Mouse (Mus musculus): Measurements from ENCODE around the gene Dcp1b. TPM values are rescaled to one million over a fixed set of nuclear protein-coding genes. Genes with fewer than 3 reads are reported as not detected.
A peak's percentile ranks its signal among the peaks of the same experiment; 100 is the strongest.

The Dcp1b gene
- polyA plus RNA-seq (2012; rRNA removed), result 19.6 TPM in 2 replicates

- no peak for TF ChIP-seq CTCF (IDR thresholded peaks at IDR 0.05; ENCODE audit: insufficient read depth, low read length)
- peak; percentile 72; the same call in 1 of the 2 replicates for TF ChIP-seq POLR2A (IDR thresholded peaks at IDR 0.05; ENCODE audit: borderline replicate concordance, extremely low read depth, low read depth, low read length)
- Histone ChIP-seq H3K4me1 (ENCODE audit: control insufficient read depth, insufficient read depth, low read length) (peaks cover 2% of the 10 kb centered on the region; the same call in 1 of the 2 replicates), H3K4me3 (replicated peaks; ENCODE audit: extremely low read depth, low read depth, low read length) (peak within 1 kb of the TSS; percentile 100)
- DNase-seq, result peak; percentile 85
- WGBS, result under 1% methylated on average over 65 of the region's 65 CpGs
Measured at GRCm38 (mm10) chr6:119175078-119175853, at the start of gene Dcp1b. Gene Dcp1b, plus strand, starts transcription at chr6:119175253.

GRCm38 (mm10) chr6:119126991-119127390 lies 48.1 kb upstream of the Dcp1b start:
- no peak overlapping the region for H3K4me3 ChIP-seq (replicated peaks; ENCODE audit: extremely low read depth, low read depth, low read length)

GRCm38 (mm10) chr6:119128076-119128475 lies 47.0 kb upstream of the Dcp1b start:
- TF ChIP-seq CTCF (IDR thresholded peaks at IDR 0.05; ENCODE audit: insufficient read depth, low read length), result no peak
- DNase-seq, result no peak
- no peak overlapping the region for H3K4me3 ChIP-seq (replicated peaks; ENCODE audit: extremely low read depth, low read depth, low read length)
- H3K4me1 ChIP-seq (ENCODE audit: control insufficient read depth, insufficient read depth, low read length), result no peaks in the 10 kb centered on the region
- WGBS, result 76% methylated on average over 1 of the region's 1 CpGs

More at GRCm38 (mm10) chr6:119126991-119127390, 48.1 kb upstream of the Dcp1b start:
- TF ChIP-seq POLR2A (IDR thresholded peaks at IDR 0.05; ENCODE audit: borderline replicate concordance, extremely low read depth, low read depth, low read length), result no peak
- no peak for TF ChIP-seq CTCF (IDR thresholded peaks at IDR 0.05; ENCODE audit: insufficient read depth, low read length)
- 80% methylated on average over 3 of the region's 3 CpGs for WGBS
- DNase-seq, result no peak
- H3K4me1 ChIP-seq (ENCODE audit: control insufficient read depth, insufficient read depth, low read length), result no peaks in the 10 kb centered on the region

GRCm38 (mm10) chr6:119128521-119128920 lies 46.5 kb upstream of the Dcp1b start:
- 88% methylated on average over 8 of the region's 8 CpGs for WGBS
- Histone ChIP-seq H3K4me3 (replicated peaks; ENCODE audit: extremely low read depth, low read depth, low read length) (no peak overlapping the region), H3K4me1 (ENCODE audit: control insufficient read depth, insufficient read depth, low read length) (no peaks in the 10 kb centered on the region)
- TF ChIP-seq CTCF (IDR thresholded peaks at IDR 0.05; ENCODE audit: insufficient read depth, low read length) (no peak), POLR2A (IDR thresholded peaks at IDR 0.05; ENCODE audit: borderline replicate concordance, extremely low read depth, low read depth, low read length) (no peak)
- DNase-seq, result no peak

- TF ChIP-seq CTCF (IDR thresholded peaks at IDR 0.05; ENCODE audit: insufficient read depth, low read length) (peak; percentile 77), POLR2A (IDR thresholded peaks at IDR 0.05; ENCODE audit: borderline replicate concordance, extremely low read depth, low read depth, low read length) (no peak)
- Histone ChIP-seq H3K4me1 (ENCODE audit: control insufficient read depth, insufficient read depth, low read length) (no peaks in the 10 kb centered on the region), H3K4me3 (replicated peaks; ENCODE audit: extremely low read depth, low read depth, low read length) (no peak overlapping the region)
- peak; percentile 56 for DNase-seq
- 76% methylated on average over 5 of the region's 5 CpGs for WGBS
Measured at GRCm38 (mm10) chr6:119129664-119130063, 45.4 kb upstream of the Dcp1b start.

GRCm38 (mm10) chr6:119132111-119132735 lies 42.8 kb upstream of the Dcp1b start:
- TF ChIP-seq CTCF (IDR thresholded peaks at IDR 0.05; ENCODE audit: insufficient read depth, low read length), result no peak
- no peak for TF ChIP-seq POLR2A (IDR thresholded peaks at IDR 0.05; ENCODE audit: borderline replicate concordance, extremely low read depth, low read depth, low read length)
- no peak for DNase-seq
- Histone ChIP-seq H3K4me1 (ENCODE audit: control insufficient read depth, insufficient read depth, low read length) (no peaks in the 10 kb centered on the region), H3K4me3 (replicated peaks; ENCODE audit: extremely low read depth, low read depth, low read length) (no peak overlapping the region)
- WGBS, result 82% methylated on average over 8 of the region's 8 CpGs

GRCm38 (mm10) chr6:119132863-119133262 lies 42.2 kb upstream of the Dcp1b start:
- Histone ChIP-seq H3K4me1 (ENCODE audit: control insufficient read depth, insufficient read depth, low read length) (no peaks in the 10 kb centered on the region), H3K4me3 (replicated peaks; ENCODE audit: extremely low read depth, low read depth, low read length) (no peak overlapping the region)
- TF ChIP-seq CTCF (IDR thresholded peaks at IDR 0.05; ENCODE audit: insufficient read depth, low read length), result no peak
- no peak for TF ChIP-seq POLR2A (IDR thresholded peaks at IDR 0.05; ENCODE audit: borderline replicate concordance, extremely low read depth, low read depth, low read length)
- WGBS, result 91% methylated on average over 4 of the region's 4 CpGs
- no peak for DNase-seq

GRCm38 (mm10) chr6:119137768-119138167 lies 37.3 kb upstream of the Dcp1b start:
- Histone ChIP-seq H3K4me3 (replicated peaks; ENCODE audit: extremely low read depth, low read depth, low read length) (no peak overlapping the region), H3K4me1 (ENCODE audit: control insufficient read depth, insufficient read depth, low read length) (0 out of 2 replicates have a peak, but pooled peaks cover 2% of the 10 kb centered on the region)
- TF ChIP-seq CTCF (IDR thresholded peaks at IDR 0.05; ENCODE audit: insufficient read depth, low read length) (no peak), POLR2A (IDR thresholded peaks at IDR 0.05; ENCODE audit: borderline replicate concordance, extremely low read depth, low read depth, low read length) (no peak)
- DNase-seq, result no peak
- 59% methylated on average over 10 of the region's 10 CpGs for WGBS

- TF ChIP-seq CTCF (IDR thresholded peaks at IDR 0.05; ENCODE audit: insufficient read depth, low read length) (no peak), POLR2A (IDR thresholded peaks at IDR 0.05; ENCODE audit: borderline replicate concordance, extremely low read depth, low read depth, low read length) (no peak)
- H3K4me3 ChIP-seq (replicated peaks; ENCODE audit: extremely low read depth, low read depth, low read length), result no peak overlapping the region
- 16% methylated on average over 7 of the region's 7 CpGs for WGBS
Measured at GRCm38 (mm10) chr6:119139561-119139960, 35.5 kb upstream of the Dcp1b start.

More at GRCm38 (mm10) chr6:119139561-119139960, 35.5 kb upstream of the Dcp1b start:
- H3K4me1 ChIP-seq (ENCODE audit: control insufficient read depth, insufficient read depth, low read length), result 0 out of 2 replicates have a peak, but pooled peaks cover 2% of the 10 kb centered on the region
- no peak for DNase-seq
